Mouse (Mus musculus) forebrain, embryonic 15.5 days (tissue): ENCODE data around the gene Gpd1. TPM values are rescaled to one million over a fixed set of nuclear protein-coding genes. Genes with fewer than 3 reads are reported as not detected.
"Not testable (repeated sequence)": the region's sequence is repeated elsewhere in the genome, so short reads cannot be mapped to it uniquely, and the experiment has no call there.

Experiments
- ATAC-seq: fragments of 200-750 bp; cut with Nextera tagmentation; replicated peaks from 2 replicates; pipeline ENCODE4 v1.8.0; 2017; ENCODE audit warnings: mild to moderate bottlenecking, moderate TSS enrichment, moderate library complexity
- H3K27ac ChIP-seq: fragments of 300-500 bp; sonication (generic); replicated peaks from 2 replicates; pipeline ENCODE4 v1.5.1; 2015; ENCODE audit warnings: mild to moderate bottlenecking, inconsistent platforms
- H3K27me3 ChIP-seq: fragments of 300-500 bp; sonication (generic); 2 replicates; pipeline ENCODE4 v1.6.1; 2015; ENCODE audit warnings: inconsistent platforms
- H3K36me3 ChIP-seq: fragments of 300-500 bp; sonication (generic); 2 replicates; pipeline ENCODE4 v1.6.1; 2015; ENCODE audit warnings: mild to moderate bottlenecking, inconsistent platforms
- H3K4me1 ChIP-seq: fragments of 300-500 bp; sonication (generic); 2 replicates; pipeline ENCODE4 v1.6.1; 2015; ENCODE audit warnings: inconsistent platforms
- H3K4me2 ChIP-seq: fragments of 300-500 bp; sonication (generic); replicated peaks from 2 replicates; pipeline ENCODE4 v1.6.1; 2015; ENCODE audit warnings: mild to moderate bottlenecking, inconsistent platforms
- H3K4me3 ChIP-seq: fragments of 300-500 bp; sonication (generic); 2 replicates; pipeline ENCODE4 v1.5.1; 2015; ENCODE audit warnings: mild to moderate bottlenecking, inconsistent platforms
- H3K9ac ChIP-seq: fragments of 300-500 bp; sonication (generic); replicated peaks from 2 replicates; pipeline ENCODE4 v1.6.1; 2015; ENCODE audit warnings: mild to moderate bottlenecking, inconsistent platforms
- H3K9me3 ChIP-seq: fragments of 300-500 bp; sonication (generic); 2 replicates; pipeline ENCODE4 v1.6.1; 2016; ENCODE audit warnings: inconsistent platforms
- WGBS: fragments of 180-500 bp; shearing (Covaris S2); methylation state at CpG from one replicate; pipeline ENCODE4 v1.1.7; 2015; ENCODE audit warnings: mixed read lengths; 5-methylcytosine and 5-hydroxymethylcytosine counted together
- polyA plus RNA-seq: library from polyadenylated mRNA; unstranded; fragments of >200 nt; fragmentation: Nextera tagmentation; extraction: Ambion mirVana; gene quantifications from 2 replicates; pipeline ENCODE4 v1.2.1, GENCODE M21; 2015

Gpd1 gene
- polyA plus RNA-seq, 1 experiment from 2014 or later, result 2.6 TPM

DNA sequence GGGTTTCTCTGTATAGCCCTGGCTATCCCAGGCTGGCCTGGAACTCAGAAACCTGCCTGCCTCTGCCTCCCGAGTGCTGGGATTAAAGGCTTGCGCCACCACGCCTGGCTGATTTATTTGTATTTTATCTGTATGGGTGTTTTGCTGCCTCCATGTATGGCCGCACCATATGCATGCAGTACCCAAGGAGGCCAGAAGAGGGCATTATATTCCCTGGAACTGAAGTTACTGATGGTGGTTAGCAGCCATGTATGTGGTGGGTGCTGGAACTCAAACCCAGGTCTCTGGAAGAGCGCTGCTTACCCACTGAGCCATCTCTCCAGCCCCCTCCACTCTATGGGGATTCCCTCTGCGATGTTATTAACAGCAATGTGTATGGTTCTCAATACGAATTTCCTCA is 34.4 kb upstream of the Gpd1 start:
- H3K9me3 ChIP-seq, result no peaks in the 10 kb centered on the region
- WGBS, result 94% methylated on average over 7 of the region's 7 CpGs
- H3K4me3 ChIP-seq, result no peak overlapping the region
- peaks cover 4% of the 10 kb centered on the region; the same call in 1 of the 2 replicates for H3K4me1 ChIP-seq
- no peak overlapping the region for H3K27ac ChIP-seq
- no peak for ATAC-seq
- no peaks in the 10 kb centered on the region for H3K27me3 ChIP-seq
- no peak overlapping the region for H3K9ac ChIP-seq
- peaks cover 8% of the 10 kb centered on the region; the same call in 1 of the 2 replicates for H3K36me3 ChIP-seq
- H3K4me2 ChIP-seq, result no peak overlapping the region

GRCm38 (mm10) chr15:99684156-99684555 is 33.2 kb upstream of the Gpd1 start:
- no peak overlapping the region for H3K4me3 ChIP-seq
- no peak overlapping the region for H3K4me2 ChIP-seq
- no peaks in the 10 kb centered on the region for H3K4me1 ChIP-seq
- no peak overlapping the region for H3K27ac ChIP-seq
- H3K36me3 ChIP-seq, result peaks cover 8% of the 10 kb centered on the region; the same call in 1 of the 2 replicates
- no peaks in the 10 kb centered on the region for H3K27me3 ChIP-seq
- no peak for ATAC-seq
- no peaks in the 10 kb centered on the region for H3K9me3 ChIP-seq
- WGBS, result 96% methylated on average over 5 of the region's 5 CpGs
- no peak overlapping the region for H3K9ac ChIP-seq

- 3% methylated on average over 4 of the region's 4 CpGs for WGBS
- peak; percentile 69 for ATAC-seq
- no peak overlapping the region for H3K9ac ChIP-seq
- no peak overlapping the region for H3K27ac ChIP-seq
- H3K36me3 ChIP-seq, result peaks cover 8% of the 10 kb centered on the region; the same call in 1 of the 2 replicates
- no peaks in the 10 kb centered on the region for H3K9me3 ChIP-seq
- no peak overlapping the region for H3K4me2 ChIP-seq
- no peak overlapping the region for H3K4me3 ChIP-seq
- H3K27me3 ChIP-seq, result no peaks in the 10 kb centered on the region
- H3K4me1 ChIP-seq, result peaks cover 6% of the 10 kb centered on the region; the same call in 1 of the 2 replicates
Measured at GRCm38 (mm10) chr15:99688712-99689111, 28.6 kb upstream of the Gpd1 start.

- H3K4me2 ChIP-seq, result no peak overlapping the region
- H3K4me1 ChIP-seq, result peaks cover 6% of the 10 kb centered on the region; the same call in 1 of the 2 replicates
- no peak overlapping the region for H3K4me3 ChIP-seq
- WGBS, result 27% methylated on average over 4 of the region's 4 CpGs
- no peak overlapping the region for H3K9ac ChIP-seq
- no peaks in the 10 kb centered on the region for H3K9me3 ChIP-seq
- no peak overlapping the region for H3K27ac ChIP-seq
- H3K36me3 ChIP-seq, result peaks cover 5% of the 10 kb centered on the region; the same call in 1 of the 2 replicates
- H3K27me3 ChIP-seq, result no peaks in the 10 kb centered on the region
- ATAC-seq, result no peak
Measured at GRCm38 (mm10) chr15:99690924-99691323, 26.4 kb upstream of the Gpd1 start.

DNA sequence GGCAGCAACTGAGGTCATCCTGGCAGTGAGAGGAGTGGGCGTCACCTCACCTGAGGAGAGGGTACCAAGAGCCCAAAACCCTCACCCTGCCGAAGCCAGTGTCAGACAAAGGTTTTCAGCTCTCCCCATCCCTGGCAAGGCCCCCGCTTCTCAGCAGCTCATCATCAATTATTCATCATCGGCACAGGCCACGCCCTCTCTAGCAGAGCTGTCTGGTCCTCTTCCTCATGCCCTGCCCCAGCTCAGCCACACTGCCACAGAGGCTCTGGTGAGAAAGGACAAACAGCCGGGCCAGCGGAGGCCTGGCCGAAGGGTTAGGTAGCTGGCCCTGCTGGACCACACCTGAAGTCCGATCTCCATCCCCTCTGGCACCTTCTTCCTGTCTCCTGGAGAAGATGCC is 25.3 kb upstream of the Gpd1 start:
- peaks cover 10% of the 10 kb centered on the region; the same call in 1 of the 2 replicates for H3K36me3 ChIP-seq
- no peak overlapping the region for H3K4me2 ChIP-seq
- H3K27ac ChIP-seq, result no peak overlapping the region
- WGBS, result 58% methylated on average over 9 of the region's 9 CpGs
- H3K4me1 ChIP-seq, result peaks cover 6% of the 10 kb centered on the region; the same call in 1 of the 2 replicates
- H3K9ac ChIP-seq, result no peak overlapping the region
- no peaks in the 10 kb centered on the region for H3K9me3 ChIP-seq
- 0 out of 2 replicates have a peak, but pooled peaks have one; percentile 44 for ATAC-seq
- no peak overlapping the region for H3K4me3 ChIP-seq
- no peaks in the 10 kb centered on the region for H3K27me3 ChIP-seq

- Histone ChIP-seq H3K36me3 (peaks cover 28% of the 10 kb centered on the region; the same call in 1 of the 2 replicates), H3K4me1 (0 out of 2 replicates have a peak, but pooled peaks cover 8% of the 10 kb centered on the region), H3K27me3 (no peaks in the 10 kb centered on the region), H3K9me3 (no peaks in the 10 kb centered on the region), H3K4me3 (no peak overlapping the region), H3K4me2 (no peak overlapping the region), H3K27ac (no peak overlapping the region), H3K9ac (no peak overlapping the region)
- 33% methylated on average over 2 of the region's 2 CpGs for WGBS
- ATAC-seq, result no peak
Measured at GRCm38 (mm10) chr15:99697309-99697708, 20.0 kb upstream of the Gpd1 start.

GRCm38 (mm10) chr15:99698533-99699085 is 18.7 kb upstream of the Gpd1 start:
- 38% methylated on average over 20 of the region's 20 CpGs for WGBS
- peaks cover 28% of the 10 kb centered on the region; the same call in 1 of the 2 replicates for H3K36me3 ChIP-seq
- no peaks in the 10 kb centered on the region for H3K27me3 ChIP-seq
- H3K4me3 ChIP-seq, result no peak overlapping the region
- H3K4me2 ChIP-seq, result no peak overlapping the region
- no peak for ATAC-seq
- no peak overlapping the region for H3K27ac ChIP-seq
- peaks cover 16% of the 10 kb centered on the region for H3K4me1 ChIP-seq
- no peaks in the 10 kb centered on the region for H3K9me3 ChIP-seq
- H3K9ac ChIP-seq, result no peak overlapping the region; the same call in 1 of the 2 replicates

DNA sequence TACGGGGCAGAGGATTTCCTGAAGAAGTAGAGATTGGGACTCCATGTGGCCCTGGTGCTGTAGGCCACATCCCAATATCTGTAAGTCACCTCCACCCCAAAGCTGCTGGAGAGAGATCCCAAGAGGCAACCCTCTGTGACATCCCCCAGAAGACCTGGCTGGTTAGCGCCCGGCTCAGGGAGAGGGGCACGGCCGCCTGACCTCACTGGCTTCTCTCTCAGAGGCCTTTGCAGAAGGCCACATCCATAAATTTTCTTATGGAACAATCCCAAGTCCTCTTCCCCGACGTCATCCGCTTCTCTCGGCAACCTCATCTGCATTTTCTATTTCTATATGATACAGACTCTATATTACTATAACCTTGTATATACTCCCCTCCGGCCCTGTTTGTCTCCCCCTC is 17.6 kb upstream of the Gpd1 start:
- no peaks in the 10 kb centered on the region for H3K9me3 ChIP-seq
- no peak overlapping the region for H3K27ac ChIP-seq
- no peak for ATAC-seq
- 89% methylated on average over 10 of the region's 10 CpGs for WGBS
- H3K36me3 ChIP-seq, result peaks cover 33% of the 10 kb centered on the region; the same call in 1 of the 2 replicates
- H3K4me2 ChIP-seq, result no peak overlapping the region
- no peak overlapping the region for H3K4me3 ChIP-seq
- H3K4me1 ChIP-seq, result peaks cover 27% of the 10 kb centered on the region
- H3K27me3 ChIP-seq, result no peaks in the 10 kb centered on the region
- H3K9ac ChIP-seq, result no peak overlapping the region

DNA sequence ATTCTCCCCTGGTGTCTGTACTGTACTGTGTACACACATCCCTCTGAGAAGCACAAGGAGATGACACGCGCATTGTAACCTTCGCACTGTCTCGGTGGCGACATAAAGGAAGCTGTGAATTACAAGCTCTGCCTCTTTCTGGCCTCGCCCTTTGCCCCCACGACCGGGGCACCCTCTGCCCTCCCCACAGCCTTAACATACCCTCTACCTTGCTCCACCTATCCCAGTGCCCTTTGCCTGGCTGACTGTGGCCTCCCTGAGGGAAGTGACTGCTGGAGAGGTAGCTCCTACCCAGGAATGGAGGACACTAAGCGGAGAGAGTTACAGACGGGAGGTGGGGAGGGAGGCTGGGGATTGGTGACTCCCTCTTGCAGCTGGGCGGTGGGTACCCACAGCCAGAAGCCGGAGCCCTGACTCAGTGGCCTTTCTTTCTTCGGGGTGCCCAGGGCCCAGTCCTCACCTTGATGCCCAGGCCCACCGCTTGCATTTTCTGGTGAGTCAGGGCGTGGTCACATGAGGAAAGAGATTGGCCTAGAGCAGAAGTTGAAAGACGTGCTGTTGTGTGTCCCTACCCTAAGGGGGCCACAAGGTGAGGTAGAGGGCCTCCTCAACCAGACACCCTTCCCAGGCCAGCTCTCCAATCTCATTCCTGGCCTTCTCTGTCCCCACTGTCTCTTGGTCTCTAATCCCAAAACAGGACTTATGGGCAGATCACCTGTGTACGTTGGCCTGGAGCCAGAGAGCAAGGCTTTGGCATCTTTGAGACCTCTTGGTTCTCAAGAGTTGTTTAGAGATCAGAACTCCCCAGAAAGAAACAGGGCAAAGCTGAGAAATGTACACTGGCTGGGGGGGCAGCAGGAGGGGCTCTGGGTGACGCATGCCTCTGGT is 16.9 kb upstream of the Gpd1 start:
- Histone ChIP-seq H3K36me3 (peaks cover 38% of the 10 kb centered on the region), H3K27ac (no peak overlapping the region), H3K9ac (no peak overlapping the region), H3K4me2 (no peak overlapping the region), H3K27me3 (no peaks in the 10 kb centered on the region), H3K4me1 (peaks cover 32% of the 10 kb centered on the region), H3K4me3 (no peak overlapping the region), H3K9me3 (no peaks in the 10 kb centered on the region)
- ATAC-seq, result no peak
- WGBS, result 91% methylated on average over 18 of the region's 18 CpGs

- WGBS, result 49% methylated on average over 16 of the region's 16 CpGs
- Histone ChIP-seq H3K9ac (peak overlapping the region; percentile 95), H3K4me3 (peak overlapping the region; percentile 74), H3K27ac (peak overlapping the region; percentile 95), H3K4me2 (peak overlapping the region; percentile 32), H3K36me3 (peaks cover 39% of the 10 kb centered on the region), H3K4me1 (peaks cover 37% of the 10 kb centered on the region)
- not testable (repeated sequence) for H3K27me3 ChIP-seq, H3K9me3 ChIP-seq
- peak; percentile 3; the same call in 1 of the 2 replicates for ATAC-seq
Measured at GRCm38 (mm10) chr15:99701640-99701998, 15.7 kb upstream of the Gpd1 start.

DNA sequence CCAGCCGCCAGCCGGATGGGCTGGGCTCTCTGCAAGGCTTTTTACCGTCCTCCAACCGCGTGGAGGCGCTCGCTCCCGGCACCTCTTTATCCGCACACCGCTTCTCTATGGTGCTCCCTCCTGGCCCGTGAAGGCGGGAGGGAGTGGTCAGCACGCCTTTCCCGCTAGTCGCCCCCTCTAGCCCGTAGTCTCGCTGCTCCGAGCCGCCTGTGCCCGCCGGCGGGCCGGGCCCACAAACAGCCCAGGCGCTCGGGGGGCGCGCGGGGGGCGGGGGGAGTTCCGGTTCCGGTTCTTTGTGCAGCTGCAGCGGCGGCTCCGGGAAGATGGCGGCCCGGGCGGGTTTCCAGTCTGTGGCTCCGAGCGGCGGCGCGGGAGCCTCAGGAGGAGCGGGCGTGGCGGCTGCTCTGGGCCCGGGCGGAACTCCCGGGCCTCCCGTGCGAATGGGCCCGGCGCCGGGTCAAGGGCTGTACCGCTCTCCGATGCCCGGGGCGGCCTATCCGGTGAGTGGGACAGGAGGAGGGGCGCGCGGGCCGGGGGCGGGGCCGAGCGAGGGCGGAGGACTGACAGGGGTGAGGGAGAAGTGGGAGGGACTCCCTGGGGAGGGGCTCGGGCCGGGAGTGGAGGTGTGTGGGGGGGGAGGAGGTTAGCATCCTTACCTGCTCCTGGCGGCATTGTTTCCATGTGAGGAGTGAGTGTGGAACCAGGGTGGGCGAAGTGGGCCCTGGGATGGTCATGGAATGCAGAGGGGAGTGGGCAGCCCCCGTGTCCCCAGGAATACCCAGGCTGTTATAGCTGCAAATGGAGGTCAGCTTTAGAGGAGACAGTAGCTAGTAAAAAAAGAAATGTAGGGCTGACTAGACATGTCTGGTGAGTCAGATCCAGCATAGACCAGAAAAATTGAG is 15.1 kb upstream of the Gpd1 start, which contains the start of gene Smarcd1:
Smarcd1 (plus strand) TSS at position 131 of the 902 bp plus-strand sequence.
- under 1% methylated on average over 68 of the region's 71 CpGs for WGBS
- peaks cover 37% of the 10 kb centered on the region for H3K4me1 ChIP-seq
- H3K4me3 ChIP-seq, result peak within 1 kb of the TSS; percentile 74
- H3K9ac ChIP-seq, result peak within 1 kb of the TSS; percentile 95
- H3K27me3 ChIP-seq, result no peaks in the 10 kb centered on the region
- peak; percentile 97 for ATAC-seq
- peak within 1 kb of the TSS; percentile 95 for H3K27ac ChIP-seq
- peaks cover 40% of the 10 kb centered on the region for H3K36me3 ChIP-seq
- peak within 1 kb of the TSS; percentile 71 for H3K4me2 ChIP-seq
- H3K9me3 ChIP-seq, result no peaks in the 10 kb centered on the region
